Mouse (Mus musculus) 416B (cell line): ENCODE data around the gene Gm2564.
"Not testable (repeated sequence)": the region's sequence is repeated elsewhere in the genome, so short reads cannot be mapped to it uniquely, and the experiment has no call there.

Source experiments
- DNase-seq: peaks from one replicate; pipeline ENCODE4 v3.0.0; 2011; ENCODE audit warnings: low read depth

Gene Gm2564

DNA sequence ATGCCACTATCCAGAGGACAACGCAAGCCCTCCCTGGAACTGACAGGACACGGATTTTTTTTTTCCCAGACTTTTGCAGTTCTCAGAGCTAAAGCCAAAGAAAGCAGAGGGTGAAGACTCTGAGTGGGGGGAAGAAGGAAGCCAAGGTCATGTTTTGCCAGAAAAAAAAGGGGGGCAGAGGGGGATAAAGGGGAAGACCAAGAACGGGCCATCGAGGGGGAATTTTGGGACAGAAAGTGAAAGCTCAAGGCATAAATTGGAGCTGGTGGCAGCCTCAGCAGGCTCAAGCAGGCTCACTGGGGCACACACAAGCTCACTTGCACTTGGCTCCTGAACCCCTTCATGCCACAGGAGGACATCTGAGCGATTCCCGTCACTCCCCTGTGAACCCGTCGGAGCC, at the start of gene Gm2564:
Gm2564 (plus strand) TSS at position 301 of the 400 bp plus-strand sequence.
- not testable (repeated sequence) for DNase-seq

DNA sequence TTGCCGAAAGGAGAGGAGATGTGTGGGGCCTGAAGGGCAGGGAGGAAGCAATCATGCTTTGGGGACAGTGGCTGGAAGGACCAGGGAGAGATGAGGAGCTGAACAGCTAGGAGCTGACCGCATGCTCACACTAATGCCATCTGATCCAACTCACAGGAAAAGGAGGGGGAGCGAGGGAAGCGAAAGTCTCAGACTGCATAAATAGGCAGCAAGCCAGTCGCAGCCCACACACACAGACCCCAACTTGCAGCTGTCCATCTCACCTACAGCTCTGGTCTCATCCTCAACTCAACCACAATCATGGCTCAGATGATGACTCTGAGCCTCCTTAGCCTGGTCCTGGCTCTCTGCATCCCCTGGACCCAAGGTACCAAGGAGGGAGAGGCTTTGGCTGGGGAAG, 17.6 kb upstream of the Gm2564 start, which contains the start of gene Gm10591:
Gm10591 (plus strand) TSS at position 301 of the 400 bp plus-strand sequence.
- DNase-seq = not testable (repeated sequence)

DNA sequence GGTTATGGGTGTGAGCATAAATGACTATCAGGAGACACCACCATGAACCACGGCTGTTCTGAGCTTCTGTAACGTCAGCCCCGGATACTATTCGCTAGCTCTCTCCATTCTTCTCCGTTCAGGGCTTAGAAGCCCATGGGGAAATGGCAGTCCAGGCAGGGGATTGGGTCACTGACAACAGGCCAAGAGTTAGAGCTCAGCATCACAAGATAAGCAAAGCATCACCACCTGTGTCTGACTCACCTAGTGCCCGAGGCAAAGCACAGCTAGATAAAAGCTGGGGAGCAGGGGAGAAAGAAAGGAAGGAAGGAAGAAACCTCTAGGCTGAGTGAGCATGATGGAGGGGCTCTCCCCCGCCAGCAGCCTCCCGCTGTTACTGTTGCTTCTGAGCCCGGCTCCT, 25.4 kb downstream of the Gm2564 start, which contains the start of gene Ccl27b:
Ccl27b (plus strand) TSS at position 301 of the 400 bp plus-strand sequence.
- DNase-seq = not testable (repeated sequence)

DNA sequence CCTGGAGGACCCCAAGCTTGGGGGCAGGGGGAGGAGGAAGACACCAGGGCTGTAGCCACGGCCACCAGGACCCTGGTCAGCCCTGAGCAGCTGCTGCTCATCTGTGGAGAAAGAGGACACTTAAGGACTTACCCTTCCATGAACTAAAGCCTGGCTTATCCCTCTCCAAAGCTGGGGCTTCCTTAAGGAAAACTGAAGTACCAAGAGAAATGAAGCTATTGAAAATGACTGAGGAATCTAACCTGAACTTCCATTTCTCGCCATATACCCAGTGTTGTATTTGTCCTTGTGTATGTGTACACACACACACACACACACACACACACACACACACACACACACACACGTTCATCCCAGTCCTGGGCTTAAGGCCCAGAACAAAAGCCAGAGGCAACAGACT, 32.3 kb downstream of the Gm2564 start, which contains the start of gene Il11ra2:
Il11ra2 (minus strand) TSS at position 101 of the 400 bp plus-strand sequence.
- not testable (repeated sequence) for DNase-seq

DNA sequence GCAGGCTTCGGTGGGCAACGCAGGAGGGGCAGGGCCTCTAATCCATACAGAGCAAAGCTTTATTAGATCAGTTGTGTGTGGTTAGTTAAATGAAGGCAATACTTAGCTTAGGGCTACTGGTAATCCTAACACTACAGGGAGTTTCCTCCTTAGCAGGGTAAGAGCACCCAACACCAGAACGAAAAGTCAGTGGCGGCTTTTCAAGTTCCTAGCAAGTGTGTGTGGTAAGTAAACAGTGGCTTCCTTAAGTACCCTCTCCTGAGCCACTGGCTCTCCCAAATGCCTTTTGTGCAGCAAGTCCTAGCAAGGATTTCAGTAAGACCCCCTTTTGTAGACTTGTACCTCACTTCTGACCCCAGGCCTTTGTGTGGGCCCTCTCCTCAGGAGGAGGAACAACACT, 45.9 kb downstream of the Gm2564 start:
- DNase-seq = not testable (repeated sequence)

DNA sequence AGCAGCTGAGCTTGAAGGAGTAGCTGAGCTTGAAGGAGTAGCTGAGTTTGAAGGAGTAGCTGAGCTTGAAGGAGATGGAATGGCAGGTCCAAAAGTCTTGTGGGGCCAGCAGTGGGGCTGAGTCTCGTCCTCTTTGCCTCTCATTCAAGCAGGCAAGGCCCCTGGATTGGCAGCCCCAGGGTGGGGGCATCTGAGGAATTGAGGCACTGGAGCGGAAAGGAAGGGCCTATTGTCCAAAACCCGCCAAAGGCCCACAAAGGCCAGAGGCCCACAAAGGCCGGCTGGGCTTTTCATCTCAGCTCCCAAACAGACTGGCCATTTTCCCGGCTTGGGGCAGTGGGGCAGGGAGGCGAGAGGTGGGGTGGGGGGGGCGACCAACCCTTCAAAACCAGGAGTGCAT, 49.8 kb downstream of the Gm2564 start:
- DNase-seq = not testable (repeated sequence)

DNA sequence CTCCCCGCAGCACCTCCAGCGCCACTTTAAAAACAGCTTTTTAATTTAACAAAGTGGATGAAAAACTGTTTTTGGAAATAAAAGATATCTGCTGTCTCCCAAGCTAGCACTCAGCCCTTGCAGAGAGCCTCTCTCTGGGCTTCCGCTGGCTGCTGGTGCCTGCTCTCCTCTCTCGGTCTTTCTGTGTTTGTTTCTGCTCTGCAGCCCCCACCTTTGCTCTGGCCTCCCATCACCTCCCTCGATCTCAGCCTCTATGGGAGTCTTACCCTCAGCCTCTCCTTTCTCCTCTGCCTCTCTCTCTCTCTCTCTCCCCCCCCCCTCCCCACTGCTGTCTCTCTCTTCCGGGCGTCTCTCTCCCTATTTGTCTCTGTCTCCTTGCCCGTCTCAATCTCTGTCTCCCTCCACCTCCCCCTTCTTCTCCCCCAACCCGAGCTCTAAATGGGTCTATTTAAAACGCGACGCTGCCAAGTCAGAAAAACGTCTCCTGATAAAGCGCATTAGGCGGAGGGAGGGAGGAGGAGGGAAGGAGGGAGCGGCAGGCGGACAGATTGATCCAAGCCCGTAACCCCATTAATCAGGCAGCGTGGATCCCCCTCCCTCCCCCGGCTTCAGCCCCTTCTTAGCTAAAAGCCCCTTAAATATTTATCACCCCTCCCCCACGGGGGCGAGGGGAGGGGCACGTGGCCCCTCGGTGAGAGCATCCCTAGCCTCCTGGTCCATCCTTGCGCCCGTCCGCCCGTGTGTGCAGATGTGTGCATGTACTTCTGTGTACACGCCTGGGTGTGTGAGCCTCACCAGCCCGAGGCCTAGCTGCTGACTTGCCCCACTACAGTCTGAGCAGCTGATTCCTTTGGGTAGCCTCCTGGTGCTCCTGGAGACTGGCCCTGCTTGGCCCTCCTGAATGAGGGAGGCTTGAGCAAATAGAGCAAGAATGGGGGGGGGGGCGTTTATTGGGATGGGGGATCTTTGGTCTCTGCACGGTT, 51.1 kb downstream of the Gm2564 start:
- not testable (repeated sequence) for DNase-seq
